Mouse (Mus musculus): ENCODE results near the gene Palld.
A peak's percentile ranks its signal among the peaks of the same experiment; 100 is the strongest.

Gene Palld

DNA sequence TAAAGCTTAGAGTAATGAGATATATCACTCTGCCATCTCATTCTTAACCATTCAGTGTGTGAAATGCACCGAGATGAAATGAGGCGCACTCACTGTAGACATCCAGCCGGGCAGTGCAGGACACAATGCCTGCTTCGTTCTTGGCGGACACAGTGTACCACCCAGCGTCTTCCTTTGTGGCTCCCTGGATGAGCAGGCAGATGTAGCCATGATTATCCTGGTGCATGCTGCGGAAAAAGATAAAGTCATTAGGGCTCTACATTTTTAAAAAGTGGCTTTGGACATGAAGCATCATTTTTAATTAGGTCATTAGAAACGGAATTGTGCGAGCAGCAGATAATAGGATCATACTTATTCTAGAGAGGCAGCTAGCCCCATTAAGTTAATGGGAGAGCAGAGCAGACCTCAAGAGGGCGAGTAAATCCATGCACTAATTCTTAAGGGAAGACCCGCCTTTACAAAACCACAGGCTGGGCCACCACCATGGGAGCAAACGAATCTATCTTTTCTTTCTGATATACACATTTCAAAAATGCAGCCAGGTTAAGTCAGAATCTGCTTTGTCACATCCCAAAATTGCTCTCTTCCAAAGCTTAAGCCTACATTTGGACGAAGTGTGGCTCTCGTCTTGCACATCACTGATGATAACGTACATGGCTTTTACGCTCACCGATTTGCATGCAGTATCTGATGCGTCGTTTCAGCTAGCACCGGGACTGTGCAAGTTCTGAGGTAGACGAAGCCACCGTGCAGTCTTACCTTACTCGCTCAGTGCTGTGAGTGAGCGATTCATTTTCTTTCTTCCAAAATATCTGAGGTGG is 387.2 kb downstream of the Palld start:
- DNase-seq (ENCODE audit: low spot score in 2 of 2): no peak

DNA sequence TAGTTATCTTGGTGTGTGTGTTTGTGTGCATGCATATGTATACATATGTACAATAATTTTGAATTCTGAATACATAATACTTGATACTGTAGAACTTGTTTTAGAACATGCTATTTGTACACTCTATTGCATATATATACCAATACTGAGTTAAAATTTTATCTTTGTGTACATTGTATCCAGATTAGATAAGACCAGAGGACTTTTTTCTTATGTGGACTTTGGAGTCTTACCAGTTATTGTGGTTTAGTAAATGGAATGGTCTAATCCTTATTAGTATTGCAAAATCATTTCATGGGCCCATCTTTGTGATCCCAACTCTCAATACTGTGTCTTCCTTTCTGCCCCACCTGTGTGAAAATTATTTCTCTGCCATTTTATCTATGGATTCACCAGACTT is 400.2 kb downstream of the Palld start:
- DNase-seq (ENCODE audit: low spot score in 2 of 2): no peak

DNA sequence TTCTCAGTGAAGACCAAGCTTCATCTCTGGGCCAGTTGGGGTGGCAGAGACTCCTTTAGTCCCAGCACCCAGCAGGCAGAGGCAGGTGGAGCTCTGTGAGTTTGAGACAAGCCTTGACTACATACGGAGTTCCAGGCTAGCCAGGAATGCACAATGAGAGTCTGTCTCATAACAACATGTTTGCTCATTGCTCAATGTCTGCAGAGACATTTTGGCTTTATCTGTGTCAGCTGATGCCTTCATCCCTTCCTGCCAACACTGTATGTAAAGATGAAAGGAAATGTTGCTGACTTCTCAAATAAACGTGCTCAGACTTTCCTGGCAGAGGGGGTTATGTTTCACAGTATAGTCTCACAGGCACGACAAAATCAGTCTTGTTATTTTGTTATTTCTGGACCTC is 401.6 kb downstream of the Palld start:
- DNase-seq (ENCODE audit: low spot score in 2 of 2): no peak

DNA sequence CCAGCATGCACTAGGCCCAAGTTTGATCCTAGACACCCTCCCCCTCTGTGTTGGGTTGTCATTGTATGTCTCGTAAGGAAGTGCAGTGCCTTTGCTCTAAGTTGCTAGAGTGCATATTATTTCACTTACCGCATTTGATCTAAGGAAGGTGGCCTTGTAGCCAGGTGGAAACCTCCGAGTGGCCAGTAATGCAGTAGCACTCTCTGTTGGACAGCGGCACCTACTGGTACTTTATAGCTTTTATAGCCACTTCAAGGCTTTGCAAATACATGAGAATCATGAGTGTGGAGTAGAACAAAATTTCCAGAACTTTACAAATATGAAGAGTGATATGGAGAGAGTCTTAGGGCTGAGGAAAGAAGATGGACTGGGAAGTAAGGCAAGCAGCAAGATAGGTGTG is 403.5 kb downstream of the Palld start:
- DNase-seq (ENCODE audit: low spot score in 2 of 2): no peak

DNA sequence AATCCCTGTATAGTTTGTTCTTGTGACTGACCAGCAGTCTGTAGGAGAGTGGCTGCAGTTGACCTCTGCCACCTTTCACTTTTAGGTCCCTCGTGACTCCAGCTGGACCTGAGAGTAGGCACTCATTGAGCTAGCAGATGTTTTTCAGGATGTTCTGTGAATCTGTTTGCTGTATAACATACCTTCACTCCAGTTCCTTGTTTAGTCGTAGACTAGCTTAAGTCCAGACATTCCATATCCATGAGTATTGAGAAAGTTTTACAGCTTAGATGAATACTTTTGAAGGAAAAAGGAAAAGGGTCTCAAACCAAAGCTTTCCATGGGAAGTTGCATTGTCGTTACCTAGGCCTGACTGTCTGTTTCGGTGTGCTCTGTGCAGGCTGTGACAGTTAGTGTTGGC is 405.4 kb downstream of the Palld start:
- no peak for DNase-seq (ENCODE audit: low spot score in 2 of 2)

DNA sequence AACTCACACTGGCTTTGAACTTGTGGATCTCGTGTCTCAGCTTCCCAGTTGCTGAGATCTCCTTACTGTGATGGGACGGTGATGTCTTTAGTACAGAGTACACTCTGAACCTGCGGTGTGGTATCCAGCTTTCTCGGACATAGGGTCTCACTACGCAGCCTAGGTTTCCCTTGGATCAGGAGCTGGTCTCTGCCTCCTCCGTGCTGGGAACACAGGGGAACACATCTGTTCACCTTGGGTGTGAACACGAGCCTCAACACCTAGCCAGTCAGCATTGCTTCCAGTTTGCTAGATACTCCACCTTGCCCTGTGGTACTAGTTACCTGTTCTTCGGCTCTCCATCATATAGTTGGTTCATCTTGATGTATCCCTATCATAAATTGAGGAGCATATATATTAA is 413.9 kb downstream of the Palld start:
- DNase-seq (ENCODE audit: low spot score in 2 of 2): no peak

DNA sequence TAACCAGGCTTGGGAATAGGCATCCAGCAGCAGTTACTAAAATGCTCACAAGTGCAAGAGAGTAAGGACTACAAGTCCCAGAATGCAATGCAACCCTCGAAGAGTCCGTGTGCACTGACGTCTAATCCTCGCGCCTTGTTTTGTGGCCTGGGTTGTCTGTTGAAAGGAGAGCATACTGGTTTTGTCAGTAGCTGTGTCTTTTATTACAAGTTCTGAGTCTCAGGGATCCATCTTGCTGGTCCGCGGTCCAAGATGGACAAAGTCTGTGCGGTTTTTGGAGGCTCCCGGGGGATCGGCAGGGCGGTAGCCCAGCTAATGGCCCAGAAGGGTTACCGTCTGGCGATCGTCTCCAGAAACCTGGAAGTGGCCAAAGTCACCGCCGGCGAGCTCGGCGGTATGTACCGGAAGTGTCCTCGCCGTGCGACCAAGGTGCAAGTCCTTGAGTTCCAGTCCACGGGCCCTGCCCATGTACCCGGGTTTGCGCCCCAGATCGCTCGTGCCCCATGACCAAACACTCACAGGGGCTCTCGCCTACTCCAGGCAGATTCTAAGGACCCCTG is 414.8 kb downstream of the Palld start, which contains the start of gene Cbr4:
Cbr4 (plus strand) TSS at position 138 of the 560 bp plus-strand sequence.
- peak; percentile 76 to 83 for DNase-seq (ENCODE audit: low spot score in 2 of 2)

DNA sequence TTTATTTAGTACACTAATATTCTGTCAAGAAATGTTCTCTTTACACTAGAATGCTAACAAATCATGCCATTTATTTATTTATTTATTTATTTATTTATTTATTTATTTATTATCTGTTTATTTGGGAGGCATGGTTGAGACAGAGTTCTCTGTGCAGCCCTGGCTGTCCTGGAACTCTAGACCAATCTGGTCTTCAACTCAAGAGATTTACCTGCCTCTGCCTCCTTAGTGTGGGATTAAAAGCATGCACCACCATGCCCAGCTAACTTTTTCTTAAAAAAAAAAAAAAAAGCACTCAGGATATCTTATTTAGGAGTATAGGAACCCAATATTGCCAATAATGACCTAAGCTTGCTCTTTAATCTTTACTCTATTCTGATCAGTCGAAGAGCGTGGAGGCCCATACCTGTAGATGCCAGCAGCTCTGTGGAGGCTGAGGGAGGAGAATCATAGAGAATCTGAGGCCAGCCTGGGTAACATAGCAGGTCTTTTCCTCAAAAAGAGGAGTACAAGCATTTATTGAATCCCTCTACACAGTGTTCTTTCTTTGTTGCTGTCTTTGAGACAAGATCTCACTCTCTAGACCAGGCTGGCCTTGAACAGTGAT is 415.5 kb downstream of the Palld start:
- no peak for DNase-seq (ENCODE audit: low spot score in 2 of 2)

DNA sequence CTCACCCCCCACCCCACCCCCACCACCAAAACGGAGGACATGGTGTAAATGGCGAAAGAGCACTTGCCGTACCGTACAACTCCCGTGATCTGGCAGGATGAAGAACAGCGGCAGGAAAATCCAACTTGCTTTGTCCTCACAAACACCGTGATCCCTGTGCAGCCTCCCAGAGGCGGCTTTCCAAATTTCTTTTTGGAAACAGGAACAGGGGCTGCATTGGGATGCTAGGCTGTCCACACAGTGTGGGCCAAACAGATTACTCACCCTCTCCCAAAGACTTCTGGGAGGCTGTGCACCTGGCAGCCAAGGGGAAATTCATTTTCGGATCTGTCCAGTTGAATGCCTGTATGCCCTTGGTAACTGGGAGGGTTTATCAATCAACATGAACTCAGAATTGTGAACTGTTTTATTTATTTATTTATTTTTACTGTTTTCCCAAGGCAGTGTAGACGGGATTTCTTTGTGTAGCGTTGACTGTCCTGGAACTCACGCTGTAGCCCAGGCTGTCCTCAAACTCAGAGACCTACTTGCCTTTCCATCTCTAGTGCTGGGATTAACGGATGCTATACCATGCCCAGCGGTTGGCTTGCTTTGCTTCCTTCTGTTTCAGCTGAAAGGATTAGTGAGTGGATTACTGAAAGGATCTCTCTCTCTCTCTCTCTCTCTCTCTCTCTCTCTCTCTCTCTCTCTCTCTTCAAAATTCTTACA is 422.1 kb downstream of the Palld start:
- no peak for DNase-seq (ENCODE audit: low spot score in 2 of 2)

DNA sequence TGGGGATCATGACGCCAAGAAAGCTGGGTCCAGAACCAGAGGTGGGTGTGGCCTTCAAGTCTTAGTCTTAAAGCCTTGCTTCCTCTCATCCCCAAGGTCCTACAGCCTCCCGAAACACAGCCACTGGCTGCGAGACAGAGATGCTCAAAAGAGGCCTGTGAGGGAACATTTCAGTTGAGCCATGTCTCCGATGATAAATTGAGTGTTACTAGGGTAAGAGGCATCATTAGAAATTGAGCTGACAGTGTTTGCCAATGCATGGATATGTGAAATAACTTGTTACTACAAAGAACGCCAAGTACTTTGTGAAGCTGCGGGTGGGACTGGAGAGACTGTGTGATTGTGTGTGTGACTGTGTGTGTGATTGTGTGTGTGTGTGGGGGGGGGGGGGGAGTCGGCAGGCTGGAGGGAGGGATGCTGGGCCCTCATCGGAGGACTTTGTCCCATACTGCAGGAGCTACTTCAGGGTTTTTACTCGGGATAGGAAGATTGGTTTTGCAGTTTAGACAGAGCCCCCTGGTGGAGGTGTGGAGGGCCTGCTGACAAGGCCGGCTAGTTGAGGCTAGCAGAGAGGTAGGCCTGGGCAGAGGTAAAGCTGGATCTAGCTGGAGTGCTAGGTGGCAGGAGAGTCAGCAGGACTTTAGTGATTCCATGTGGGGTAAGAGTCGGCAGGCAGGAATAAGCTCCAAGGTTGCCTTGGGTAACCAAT is 422.8 kb downstream of the Palld start:
- DNase-seq (ENCODE audit: low spot score in 2 of 2): peak; percentile 35 to 59

DNA sequence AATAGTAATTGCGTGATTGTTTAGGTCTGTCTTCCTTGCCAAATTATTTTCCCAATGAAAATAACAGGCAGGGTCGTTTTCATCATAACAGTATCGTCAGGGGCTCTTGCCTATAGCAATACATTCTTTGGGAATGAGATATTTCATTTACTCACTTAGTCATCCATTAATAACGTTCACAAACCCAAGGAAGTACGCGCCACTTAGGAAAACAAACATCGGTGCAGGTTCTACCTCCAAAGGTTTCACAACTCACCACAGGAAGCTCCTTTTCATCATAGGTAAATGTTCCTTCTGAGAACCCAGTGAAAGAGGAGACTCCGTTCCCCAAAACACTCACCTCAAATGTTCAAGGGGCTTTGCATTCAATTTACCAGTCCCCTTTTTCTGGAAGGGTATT is 423.7 kb downstream of the Palld start:
- DNase-seq (ENCODE audit: low spot score in 2 of 2): no peak

DNA sequence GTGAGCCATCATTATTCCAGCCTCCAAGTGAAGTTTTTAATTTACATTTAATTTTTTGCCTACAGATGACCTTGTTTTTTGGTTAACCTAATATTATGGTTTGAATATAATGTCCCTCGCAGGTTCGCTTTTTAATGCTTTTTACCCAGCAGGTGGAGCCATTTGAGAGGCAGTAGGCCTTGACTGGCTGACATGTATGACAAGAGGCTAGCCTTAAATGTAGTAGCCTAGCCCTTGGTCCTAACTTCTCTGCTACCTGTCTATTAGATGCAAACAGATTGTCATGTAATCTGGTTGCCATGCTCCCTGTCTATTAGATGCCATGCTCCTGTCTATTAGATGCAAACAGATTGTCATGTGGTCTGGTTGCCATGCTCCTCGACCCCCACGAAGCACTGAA is 424.3 kb downstream of the Palld start:
- no peak for DNase-seq (ENCODE audit: low spot score in 2 of 2)

DNA sequence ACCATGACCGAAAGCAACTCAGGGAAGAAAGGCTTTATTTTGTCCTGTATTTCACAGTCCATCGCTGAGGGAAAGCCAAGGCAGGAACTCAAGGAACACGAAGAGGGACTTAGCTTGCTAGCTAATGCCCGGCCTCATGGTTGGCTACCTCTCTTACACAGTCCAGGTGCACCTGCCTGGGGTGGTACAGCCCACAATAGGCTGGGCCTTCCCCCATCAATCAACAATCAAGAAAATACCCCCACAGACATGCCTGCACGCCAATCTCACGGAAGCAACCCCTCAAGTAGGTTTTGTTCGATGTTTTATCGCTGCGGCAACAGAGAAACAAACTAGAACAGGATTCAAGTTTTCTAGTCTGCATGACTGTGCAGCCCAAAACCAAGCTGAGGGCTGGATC is 426.3 kb downstream of the Palld start:
- no peak for DNase-seq (ENCODE audit: low spot score in 2 of 2)

DNA sequence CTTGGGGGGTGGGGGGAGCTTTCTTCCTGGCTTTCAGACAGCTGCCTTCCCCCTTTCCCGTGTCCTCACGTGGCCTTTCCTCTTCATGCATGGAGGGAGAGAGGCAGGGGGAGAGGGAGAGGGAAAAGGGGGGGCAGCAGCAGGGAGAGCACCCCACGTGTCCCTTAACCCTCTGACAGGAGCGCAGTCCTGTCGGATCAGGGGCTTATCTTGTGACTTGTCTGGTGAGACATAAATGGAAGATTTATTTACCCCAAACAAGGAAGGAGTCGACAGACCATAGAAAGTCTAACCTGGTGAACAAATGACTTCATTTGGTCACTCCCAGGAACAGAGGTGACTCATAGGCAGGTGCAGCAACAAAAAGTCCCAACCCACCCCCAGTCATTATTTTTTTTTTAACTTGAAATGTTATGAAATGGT is 427.2 kb downstream of the Palld start:
- DNase-seq (ENCODE audit: low spot score in 2 of 2): no peak

DNA sequence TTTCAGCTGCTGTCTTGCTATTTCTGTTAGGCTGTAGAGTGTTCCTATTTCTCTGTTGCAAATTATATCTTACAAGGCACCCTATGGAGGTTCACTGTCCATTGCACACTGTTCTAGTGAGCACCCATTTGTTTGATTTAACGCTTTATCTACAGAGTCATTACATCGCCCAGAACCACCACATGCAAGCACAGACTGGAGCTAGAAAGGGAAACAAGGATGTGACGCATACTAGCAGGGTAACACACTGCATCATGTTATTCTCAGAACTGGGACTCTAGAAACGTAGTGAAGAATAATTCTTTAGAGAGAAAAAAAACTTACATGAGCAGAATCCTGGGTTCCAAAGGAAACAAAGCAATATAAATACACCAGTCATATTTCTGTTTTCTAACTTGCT is 432.3 kb downstream of the Palld start:
- DNase-seq (ENCODE audit: low spot score in 2 of 2): no peak

DNA sequence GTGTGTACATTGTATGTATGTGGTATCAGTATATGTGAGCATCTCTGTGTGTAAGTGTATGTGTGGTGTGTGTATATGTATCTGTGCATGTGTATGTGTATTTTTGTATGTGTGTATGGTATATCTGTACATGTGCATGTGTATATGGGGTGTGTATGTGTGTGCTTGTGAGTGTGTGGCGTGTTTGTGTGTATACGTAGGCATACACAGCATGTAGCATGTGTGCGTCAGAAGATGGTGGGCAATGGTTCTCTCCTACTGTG is 435.0 kb downstream of the Palld start:
- DNase-seq (ENCODE audit: low spot score in 2 of 2): no peak

DNA sequence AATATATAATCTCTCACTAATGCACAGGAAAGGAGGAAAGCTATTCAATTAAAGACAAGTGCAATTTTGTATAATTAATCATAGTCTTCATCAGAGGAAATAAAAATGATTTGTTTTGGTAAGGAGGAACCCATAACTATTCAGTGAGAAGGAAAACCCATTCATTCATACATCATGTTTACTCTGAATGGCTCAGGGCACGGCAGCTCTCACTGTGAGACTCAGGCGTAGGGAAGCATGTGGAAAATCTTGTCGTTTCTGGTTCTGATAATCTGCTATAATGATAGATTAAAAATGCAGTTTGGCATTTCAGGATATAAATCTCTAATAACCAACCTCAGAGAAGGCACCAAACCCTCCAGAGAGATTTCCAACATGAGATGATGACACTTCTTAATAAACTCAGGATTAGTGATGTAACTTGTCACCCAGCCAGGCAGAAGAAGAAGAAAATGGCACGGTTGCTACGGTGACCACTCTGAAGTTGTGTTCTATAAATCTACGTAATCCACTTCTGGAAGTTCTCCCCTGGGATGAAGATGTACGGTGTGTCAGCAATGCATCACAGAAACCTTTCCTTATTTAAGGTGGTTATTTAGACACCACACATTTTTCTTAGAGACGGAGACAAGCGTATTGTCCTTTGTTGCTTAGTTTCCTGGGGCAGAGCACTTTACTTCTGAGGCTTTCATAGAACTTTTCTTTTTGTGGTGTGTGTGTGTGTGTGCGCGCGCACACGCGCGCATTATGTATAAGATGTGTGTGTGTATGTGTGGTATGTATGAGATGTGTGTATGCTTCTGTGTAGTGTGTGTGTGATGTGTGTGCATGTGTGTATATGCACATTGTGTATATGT is 435.6 kb downstream of the Palld start:
- DNase-seq (ENCODE audit: low spot score in 2 of 2): no peak

DNA sequence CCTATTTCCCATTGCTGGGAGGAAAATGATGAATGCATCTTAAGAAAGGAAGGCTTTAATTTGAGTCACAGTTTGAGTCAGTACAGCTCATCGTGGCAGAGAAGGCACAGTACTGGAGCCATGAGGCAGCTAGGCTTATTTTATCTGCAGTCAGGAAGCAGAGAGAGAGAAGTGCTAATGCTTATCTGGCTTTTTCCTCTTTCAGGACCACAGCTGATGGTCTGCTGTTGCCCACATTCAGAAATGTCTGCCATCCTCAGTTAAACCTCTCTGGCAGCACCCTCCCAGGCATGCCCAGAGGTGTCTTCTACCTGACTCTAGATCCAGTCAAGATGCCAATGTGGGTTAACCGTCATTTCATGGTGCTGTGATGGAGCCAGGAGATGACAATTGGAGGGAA is 438.1 kb downstream of the Palld start:
- DNase-seq (ENCODE audit: low spot score in 2 of 2): no peak

DNA sequence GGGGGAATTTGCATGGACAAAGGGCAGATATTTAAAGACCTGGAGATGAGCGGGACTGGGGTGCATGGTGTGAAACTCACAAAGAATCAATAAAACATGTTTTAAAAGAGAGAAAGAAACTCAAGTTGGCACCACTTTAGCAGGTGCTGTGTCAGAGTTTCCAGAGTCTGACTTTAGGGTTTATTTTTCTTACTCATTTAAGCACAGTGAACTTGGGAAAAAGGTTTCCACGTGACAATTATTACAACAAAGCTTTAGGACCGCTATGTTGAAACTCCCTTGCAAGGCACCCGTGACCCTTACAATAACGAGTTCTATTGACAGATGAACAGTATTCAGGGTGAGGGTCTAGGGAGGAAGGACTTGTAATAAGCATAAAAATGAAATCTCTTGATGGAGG is 440.3 kb downstream of the Palld start:
- no peak for DNase-seq (ENCODE audit: low spot score in 2 of 2)
